Mouse (Mus musculus) ES-Bruce4 (cell line): ENCODE results near the gene Slc15a4.

Experiments used
- CTCF ChIP-seq: IDR thresholded peaks from one replicate; pipeline ENCODE4 v1.8.1; 2011; ENCODE audit warnings: low read depth, low read length
- EP300 ChIP-seq: IDR thresholded peaks from 2 replicates; pipeline ENCODE4 v1.6.1; 2011; ENCODE audit warnings: low read depth, low read length; ENCODE audit not compliant: insufficient read depth
- POLR2A ChIP-seq: IDR thresholded peaks from one replicate; pipeline ENCODE4 v1.8.1; 2011; ENCODE audit warnings: low read length; ENCODE audit not compliant: insufficient read depth

DNA sequence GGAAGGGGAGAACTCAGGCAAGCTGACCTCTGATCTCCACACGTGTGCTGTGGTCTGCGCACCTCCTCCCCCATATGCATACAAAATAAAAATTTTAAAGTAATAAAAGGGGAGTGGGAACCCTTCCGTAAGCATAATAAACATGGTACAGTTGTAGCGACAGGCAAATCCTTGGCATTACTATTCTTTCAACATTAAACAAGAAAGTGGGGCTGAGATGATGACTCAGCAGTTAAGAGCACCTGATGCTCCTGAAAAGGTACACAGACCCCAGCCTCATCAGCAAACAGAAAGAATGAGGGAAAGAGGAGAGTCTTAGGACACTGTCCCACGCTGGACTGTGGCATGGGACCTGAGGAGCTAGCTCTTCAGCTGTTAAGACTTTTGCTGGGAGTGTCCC is 29.7 kb downstream of the Slc15a4 start:
- no peak for TF ChIP-seq CTCF
- TF ChIP-seq EP300: no peak
- TF ChIP-seq POLR2A: no peak
